Mouse (Mus musculus) CH12.LX (cell line): ENCODE results near the gene Gm20388. TPM values are rescaled to one million over a fixed set of nuclear protein-coding genes. Genes with fewer than 3 reads are reported as not detected.

Experiments used
- DNase-seq: peaks from one replicate; pipeline ENCODE4 v3.0.0-alpha.2; 2013; ENCODE audit errors: extremely low read depth
- H3K27ac ChIP-seq: 2 replicates; pipeline ENCODE4 v1.5.1; 2012; ENCODE audit warnings: low read depth, mild to moderate bottlenecking, control low read depth, moderate library complexity; ENCODE audit not compliant: insufficient read depth
- H3K27me3 ChIP-seq: replicated peaks from 2 replicates; pipeline ENCODE3; 2012; ENCODE audit warnings: inconsistent platforms
- H3K36me3 ChIP-seq, 2 experiments: replicated peaks in 1 of 2; 2 replicates each; pipeline versions ENCODE3 to v1.6.1; 2012; ENCODE audit warnings: inconsistent platforms in 1 of 2, low read length in 1 of 2, mild to moderate bottlenecking in 1 of 2, mixed read lengths in 1 of 2, moderate library complexity in 1 of 2; ENCODE audit not compliant: control insufficient read depth in 1 of 2, insufficient read depth in 1 of 2
- H3K4me1 ChIP-seq, 2 experiments: 2 replicates each; pipeline ENCODE4 v1.6.1; 2012; ENCODE audit warnings: inconsistent platforms in 1 of 2, moderate library complexity in 1 of 2; ENCODE audit not compliant: insufficient read depth in 2 of 2, control insufficient read depth in 1 of 2
- H3K4me2 ChIP-seq: 2 replicates; pipeline ENCODE4 v1.6.1; 2012; ENCODE audit warnings: low read depth, mild to moderate bottlenecking, control low read depth; ENCODE audit not compliant: poor library complexity, insufficient read depth, severe bottlenecking
- H3K4me3 ChIP-seq, 3 experiments: fragments of 150-350 bp in 1 of 3; sonication (generic) in 1 of 3; replicated peaks in 1 of 3; 2 replicates each; pipeline versions ENCODE3 to v1.5.1; 2011 to 2012; ENCODE audit warnings: low read depth in 2 of 3, low read length in 2 of 3, mild to moderate bottlenecking in 2 of 3, moderate library complexity in 2 of 3, control low read depth in 1 of 3, improper control_type of control experiment in 1 of 3, inconsistent platforms in 1 of 3, mixed read lengths in 1 of 3; ENCODE audit not compliant: poor library complexity in 1 of 3
- H3K79me2 ChIP-seq: replicated peaks from 2 replicates; pipeline ENCODE4 v1.6.1; 2012; ENCODE audit warnings: mild to moderate bottlenecking, moderate library complexity; ENCODE audit not compliant: control insufficient read depth, poor library complexity, insufficient read depth, severe bottlenecking; ENCODE audit errors: extremely low read depth
- H3K9ac ChIP-seq: 2 replicates; pipeline ENCODE4 v1.6.1; 2012; ENCODE audit warnings: low read depth, mild to moderate bottlenecking, control low read depth, moderate library complexity; ENCODE audit not compliant: insufficient read depth
- H3K9me3 ChIP-seq: replicated peaks from 2 replicates; pipeline ENCODE3; 2012; ENCODE audit warnings: low read length, inconsistent platforms, mixed read lengths
- BHLHE40 ChIP-seq: IDR thresholded peaks from 2 replicates; pipeline ENCODE4 v1.6.1; 2011; ENCODE audit warnings: mild to moderate bottlenecking, low read depth, low read length, improper control_type of control experiment
- CTCF ChIP-seq, 2 experiments: IDR thresholded peaks in 1 of 2; conservative IDR thresholded peaks in 1 of 2; 2 replicates each; pipeline ENCODE4 v1.5.1; 2011 to 2012; ENCODE audit warnings: low read depth in 2 of 2, low read length in 2 of 2, improper control_type of control experiment in 1 of 2, inconsistent platforms in 1 of 2, mild to moderate bottlenecking in 1 of 2, moderate library complexity in 1 of 2
- E2F4 ChIP-seq: IDR thresholded peaks from 2 replicates; pipeline ENCODE4 v1.6.1; 2011; ENCODE audit warnings: low read depth, low read length, improper control_type of control experiment; ENCODE audit not compliant: insufficient replicate concordance
- ELF1 ChIP-seq: IDR thresholded peaks from 2 replicates; pipeline ENCODE4 v1.6.1; 2014; ENCODE audit warnings: low read depth, mild to moderate bottlenecking, inconsistent platforms, low read length, improper control_type of control experiment
- EP300 ChIP-seq: IDR thresholded peaks from 2 replicates; pipeline ENCODE4 v1.6.1; 2011; ENCODE audit warnings: low read length, improper control_type of control experiment
- HCFC1 ChIP-seq: IDR thresholded peaks from 2 replicates; pipeline ENCODE4 v1.6.1; 2012; ENCODE audit warnings: low read depth, mild to moderate bottlenecking, inconsistent platforms, low read length, improper control_type of control experiment
- IRF4 ChIP-seq: IDR thresholded peaks from 2 replicates; pipeline ENCODE4 v1.6.1; 2014; ENCODE audit warnings: low read depth, mild to moderate bottlenecking, inconsistent platforms, low read length, improper control_type of control experiment
- KAT2A ChIP-seq: IDR thresholded peaks from 2 replicates; pipeline ENCODE4 v1.6.1; 2012; ENCODE audit warnings: low read length, improper control_type of control experiment, inconsistent platforms; ENCODE audit not compliant: insufficient replicate concordance
- MAX ChIP-seq: IDR thresholded peaks from 2 replicates; pipeline ENCODE4 v1.6.1; 2011; ENCODE audit warnings: low read length, improper control_type of control experiment
- MEF2A ChIP-seq: IDR thresholded peaks from 2 replicates; pipeline ENCODE4 v1.6.1; 2014; ENCODE audit warnings: low read depth, mild to moderate bottlenecking, inconsistent platforms, low read length, improper control_type of control experiment, borderline replicate concordance
- MXI1 ChIP-seq: IDR thresholded peaks from 2 replicates; pipeline ENCODE4 v1.6.1; 2011; ENCODE audit warnings: mild to moderate bottlenecking, low read depth, low read length, improper control_type of control experiment
- MYC ChIP-seq: IDR thresholded peaks from 2 replicates; pipeline ENCODE4 v1.6.1; 2011; ENCODE audit warnings: low read depth, mild to moderate bottlenecking, improper control_type of control experiment, low read length
- POLR2A ChIP-seq: IDR thresholded peaks from 2 replicates; pipeline ENCODE4 v1.6.1; 2011; ENCODE audit warnings: low read depth, mild to moderate bottlenecking, improper control_type of control experiment, low read length
- RAD21 ChIP-seq: IDR thresholded peaks from 2 replicates; pipeline ENCODE4 v1.6.1; 2011; ENCODE audit warnings: low read depth, mild to moderate bottlenecking, low read length, improper control_type of control experiment, moderate library complexity
- RCOR1 ChIP-seq: conservative IDR thresholded peaks from 2 replicates; pipeline ENCODE4 v1.6.1; 2012; ENCODE audit warnings: low read depth, mild to moderate bottlenecking, inconsistent platforms, low read length, improper control_type of control experiment
- SIN3A ChIP-seq: IDR thresholded peaks from 2 replicates; pipeline ENCODE4 v1.6.1; 2012; ENCODE audit warnings: low read length, improper control_type of control experiment, inconsistent platforms
- UBTF ChIP-seq: IDR thresholded peaks from 2 replicates; pipeline ENCODE4 v1.6.1; 2012; ENCODE audit warnings: low read depth, mild to moderate bottlenecking, inconsistent platforms, low read length, improper control_type of control experiment, moderate library complexity
- USF2 ChIP-seq: conservative IDR thresholded peaks from 2 replicates; pipeline ENCODE4 v1.6.1; 2011; ENCODE audit warnings: low read depth, low read length, improper control_type of control experiment
- ZC3H11A ChIP-seq: IDR thresholded peaks from 2 replicates; pipeline ENCODE4 v1.6.1; 2012; ENCODE audit warnings: low read depth, mild to moderate bottlenecking, inconsistent platforms, low read length, improper control_type of control experiment
- ZMIZ1 ChIP-seq: IDR thresholded peaks from 2 replicates; pipeline ENCODE4 v1.6.1; 2012; ENCODE audit warnings: low read depth, mild to moderate bottlenecking, inconsistent platforms, low read length, improper control_type of control experiment
- ZNF384 ChIP-seq: IDR thresholded peaks from 2 replicates; pipeline ENCODE4 v1.6.1; 2012; ENCODE audit warnings: low read depth, low read length, improper control_type of control experiment, inconsistent platforms
- dilution Hi-C: fragments of 300-500 bp; cut with MboI; formaldehyde crosslinking; loops from 2 replicates; pipeline ENCODE4 v1.14.3; 2020; ENCODE audit warnings: low sequenced_read_pairs; ENCODE audit not compliant: extremely low pct_unique_long_range_greater_than_20kb, extremely low pct_ligation_motif_present
- in situ Hi-C: fragments of 300-500 bp; cut with MboI; formaldehyde crosslinking; loops from 3 replicates; pipeline ENCODE4 v1.14.3; 2019; ENCODE audit warnings: low sequenced_read_pairs, low pct_ligation_motif_present, low pct_unique_long_range_greater_than_20kb, mixed read lengths
- polyA plus RNA-seq: library from polyadenylated mRNA; unstranded; fragments of >175 nt; gene quantifications from 2 replicates; pipeline ENCODE4 v1.2.1, GENCODE M21; 2012; ENCODE audit warnings: low read depth; ENCODE audit not compliant: insufficient read length
- total RNA-seq, 2 experiments: library from RNA; depleted of rRNA; stranded (reverse); fragments of 300-350 nt in 1 of 2; fragments of >200 nt in 1 of 2; gene quantifications; 2 replicates each; pipeline ENCODE4 v1.2.3; 2012 to 2014

Gene Gm20388
- total and polyA plus RNA-seq, 3 experiments, result 14.8 to 26.3 (median 22.2) TPM

GRCm38 (mm10) chr8:120072827-120073226, 162.2 kb downstream of the Gm20388 start (continued):
- no peak for TF ChIP-seq POLR2A

- Histone ChIP-seq H3K4me1 (peaks cover 0 to 14% of the 10 kb centered on the region in 2 experiments; a peak in 2 of 4 replicates), H3K9ac (no peak overlapping the region), H3K79me2 (no peaks in the 10 kb centered on the region), H3K27ac (no peak overlapping the region), H3K4me2 (no peak overlapping the region), H3K27me3 (peaks cover 65% of the 10 kb centered on the region), H3K36me3 (no peaks in the 10 kb centered on the region), H3K9me3 (no peaks in the 10 kb centered on the region), H3K4me3 (no peak overlapping the region)
- TF ChIP-seq SIN3A (no peak), ZMIZ1 (no peak), ZNF384 (no peak), IRF4 (no peak), ELF1 (no peak), RAD21 (no peak), EP300 (no peak), MYC (no peak), E2F4 (no peak), MEF2A (no peak), RCOR1 (no peak), POLR2A (no peak), USF2 (no peak), UBTF (no peak), HCFC1 (no peak), MXI1 (no peak)
- no peak for DNase-seq
- dilution Hi-C loops, result no loop called here
- in situ Hi-C loops, result no loop called here
Measured at GRCm38 (mm10) chr8:120074516-120074915, 163.9 kb downstream of the Gm20388 start.

- Histone ChIP-seq H3K9ac (no peak overlapping the region), H3K27ac (no peak overlapping the region), H3K4me2 (no peak overlapping the region), H3K9me3 (no peaks in the 10 kb centered on the region), H3K4me3 (no peak overlapping the region), H3K4me1 (peaks cover 0 to 14% of the 10 kb centered on the region in 2 experiments; a peak in 2 of 4 replicates), H3K79me2 (no peaks in the 10 kb centered on the region), H3K27me3 (peaks cover 63% of the 10 kb centered on the region), H3K36me3 (peaks cover 0 to 2% of the 10 kb centered on the region in 2 experiments)
- TF ChIP-seq ZC3H11A (no peak), RCOR1 (no peak), MAX (no peak), KAT2A (no peak), E2F4 (no peak), ZNF384 (no peak), BHLHE40 (no peak), USF2 (no peak), CTCF (conservative IDR thresholded peaks at IDR 0.05 in 1 of 2, IDR thresholded peaks at IDR 0.05 in 1 of 2; ENCODE audit: low read depth in 2 of 2, low read length in 2 of 2) (no peak)
- dilution Hi-C loops (no loop called here), in situ Hi-C loops (loop anchor here (5.0 kb wide), 1 partner anchor 128 kb away; no protein-coding TSS in a partner anchor)
- DNase-seq, result no peak
Measured at GRCm38 (mm10) chr8:120075347-120075746, 164.7 kb downstream of the Gm20388 start.
